ENCODE assay signal across 15 mouse cellular contexts in the genomic region with DNA sequence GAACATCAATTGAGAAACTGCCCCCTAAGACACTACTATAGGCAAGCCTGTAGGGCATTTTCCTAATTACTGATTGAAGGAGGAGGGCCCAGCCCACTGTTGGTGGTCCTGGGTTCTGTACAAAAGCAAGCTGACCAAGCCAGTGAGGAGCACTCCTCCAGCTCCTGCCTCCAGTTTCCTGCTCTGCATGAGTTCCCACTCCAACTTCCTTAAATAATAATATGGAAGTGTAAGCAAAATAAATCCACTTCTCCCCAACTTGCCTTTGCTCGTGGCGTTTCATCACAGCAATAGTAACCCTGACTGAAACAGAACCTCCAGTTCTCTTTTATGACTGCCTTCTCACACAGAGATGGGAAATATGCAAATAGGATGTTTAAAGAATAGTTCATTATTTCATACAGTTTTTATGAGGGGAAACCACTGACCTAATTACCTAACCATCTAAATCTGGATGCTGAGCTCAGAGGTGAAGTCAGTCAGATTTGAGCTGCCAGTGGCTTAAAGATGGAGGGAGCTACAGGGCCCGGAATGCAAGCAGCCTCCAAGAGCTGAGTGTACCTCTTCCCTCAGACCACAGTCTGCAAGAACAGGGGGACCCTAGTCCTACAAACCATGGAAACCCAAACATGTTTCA.
DNase-seq lines count a peak whose midpoint lies in the region; ATAC-seq and TF ChIP-seq lines count a peak whose summit lies in the region.
"Had no signal": no experiment of that assay in that cellular context is flagged by ENCODE, and none has a peak within 500 bp of the region (broad histone marks: within the 10 kb centered on the region; RNA-seq: fewer than 3 reads in every experiment).

No protein-coding gene starts in this region.

- no peak for TF ChIP-seq CTCF in kidney, adult 2 months (conservative IDR thresholded peaks at IDR 0.05; ENCODE audit: insufficient read depth, insufficient read length, low read depth, low read length)

- peaks cover 1% of the 10 kb centered on the region; the same call in 1 of the 2 replicates for H3K36me3 ChIP-seq in kidney, adult 2 months (ENCODE audit: control insufficient read depth, insufficient read depth, low read length)
- H3K36me3 ChIP-seq: stomach, embryonic 15.5 days had no signal

- DNase-seq in cerebellum, adult 11-12 months, result peak; percentile 0
- no peak for DNase-seq in cerebellum, postnatal 25 days
- DNase-seq in kidney, adult 11 months, result peak; percentile 2
- no peak for DNase-seq in kidney, adult 2 months
- DNase-seq in testis, postnatal 10 days (ENCODE audit: low spot score), result peak; percentile 31
- no peak for DNase-seq in testis, postnatal 14 days (ENCODE audit: low spot score)
- DNase-seq: lung, postnatal 4 days; midbrain, embryonic 14.5 days; thymus, postnatal 25 days had no signal

- peak; percentile 35 for ATAC-seq in granulocyte monocyte progenitor cell, adult 5-6 weeks (replicated peaks; ENCODE audit: poor library complexity, severe bottlenecking)
- ATAC-seq in frontal cortex, adult (ENCODE audit: low TSS enrichment), result no peak
- ATAC-seq: forebrain, embryonic 14.5 days had no signal

- 0 out of 2 replicates have a peak, but pooled peaks cover 7% of the 10 kb centered on the region for H3K4me1 ChIP-seq in kidney, adult 2 months (ENCODE audit: control insufficient read depth, insufficient read depth, low read length)

- TF ChIP-seq POLR2A in kidney, adult 2 months (IDR thresholded peaks at IDR 0.05; ENCODE audit: low read depth, low read length), result no peak

- 52% methylated on average over 3 of the region's 3 CpGs for WGBS in kidney, adult 2 months

- H3K27ac ChIP-seq in kidney, adult 2 months (ENCODE audit: insufficient read depth, low read depth, low read length), result no peak overlapping the region
- H3K27ac ChIP-seq: layer of hippocampus, adult 2 months; limb, embryonic 12.5 days; stomach, embryonic 15.5 days had no signal

- no peaks in the 10 kb centered on the region for H3K27me3 ChIP-seq in kidney, adult 2 months (replicated peaks; ENCODE audit: control insufficient read depth, insufficient read depth, low read length)
- H3K27me3 ChIP-seq: limb, embryonic 12.5 days; stomach, embryonic 15.5 days had no signal

- no peak overlapping the region for H3K4me3 ChIP-seq in kidney, adult 2 months (ENCODE audit: insufficient read depth, low read depth, low read length)
- H3K4me3 ChIP-seq: layer of hippocampus, adult 2 months; limb, embryonic 12.5 days; stomach, embryonic 15.5 days had no signal

Comparison
In these comparisons a context has a peak if more than half of its experiments do, and no peak if none do; other contexts are left out.
1. DNase-seq: peak in cerebellum, adult 11-12 months (single experiment), kidney, adult 11 months (single experiment) and testis, postnatal 10 days (single experiment); none in cerebellum, postnatal 25 days (0 of 2), kidney, adult 2 months (single experiment) and testis, postnatal 14 days (single experiment).